Mouse (Mus musculus): ENCODE measurements around the gene Rnf121.

Rnf121 gene

GRCm38 (mm10) chr7:102065046-102065891 is at the start of gene Rnf121, which contains the start of the genes Xndc1 and Xntrpc:
Rnf121 (minus strand) TSS chr7:102065469.
Xndc1 (plus strand) TSS chr7:102065511.
Xntrpc (plus strand) TSS chr7:102065713.
- DNase-seq (ENCODE audit: low spot score): peak; percentile 86

- DNase-seq (ENCODE audit: low spot score): no peak
Observed at GRCm38 (mm10) chr7:102113151-102113729, 48.0 kb upstream of the Rnf121 start.

GRCm38 (mm10) chr7:102109746-102110145 is 44.5 kb upstream of the Rnf121 start:
- no peak for DNase-seq (ENCODE audit: low spot score)

- DNase-seq (ENCODE audit: low spot score): no peak
Observed at GRCm38 (mm10) chr7:102109171-102109570, 43.9 kb upstream of the Rnf121 start, which contains the start of gene Art5. Art5 (minus strand) TSS chr7:102109489.

- no peak for DNase-seq (ENCODE audit: low spot score)
Observed at GRCm38 (mm10) chr7:102108206-102108605, 42.9 kb upstream of the Rnf121 start.

GRCm38 (mm10) chr7:102106700-102107141 is 41.5 kb upstream of the Rnf121 start:
- DNase-seq (ENCODE audit: low spot score): no peak

GRCm38 (mm10) chr7:102104126-102104525 is 38.9 kb upstream of the Rnf121 start:
- DNase-seq (ENCODE audit: low spot score): no peak

GRCm38 (mm10) chr7:102103555-102103954 is 38.3 kb upstream of the Rnf121 start:
- no peak for DNase-seq (ENCODE audit: low spot score)

GRCm38 (mm10) chr7:102102696-102103095 is 37.4 kb upstream of the Rnf121 start:
- DNase-seq (ENCODE audit: low spot score): no peak

- no peak for DNase-seq (ENCODE audit: low spot score)
Observed at GRCm38 (mm10) chr7:102102241-102102640, 37.0 kb upstream of the Rnf121 start.

- no peak for DNase-seq (ENCODE audit: low spot score)
Observed at GRCm38 (mm10) chr7:102101487-102101886, 36.2 kb upstream of the Rnf121 start, which contains the start of gene Art1. Art1 (plus strand) TSS chr7:102101743.

- DNase-seq (ENCODE audit: low spot score): no peak
Observed at GRCm38 (mm10) chr7:102100868-102101267, 35.6 kb upstream of the Rnf121 start.

GRCm38 (mm10) chr7:102099760-102100661 is 34.7 kb upstream of the Rnf121 start:
- no peak for DNase-seq (ENCODE audit: low spot score)

GRCm38 (mm10) chr7:102087336-102087735 is 22.1 kb upstream of the Rnf121 start:
- DNase-seq (ENCODE audit: low spot score): no peak

- DNase-seq (ENCODE audit: low spot score): no peak
Observed at GRCm38 (mm10) chr7:102084041-102084696, 18.9 kb upstream of the Rnf121 start.

GRCm38 (mm10) chr7:102082816-102083215 is 17.5 kb upstream of the Rnf121 start, which contains the start of gene Trpc2:
Trpc2 (plus strand) TSS chr7:102083116.
- DNase-seq (ENCODE audit: low spot score): no peak

GRCm38 (mm10) chr7:102081784-102082183 is 16.5 kb upstream of the Rnf121 start:
- DNase-seq (ENCODE audit: low spot score): no peak

GRCm38 (mm10) chr7:102080311-102080710 is 15.0 kb upstream of the Rnf121 start:
- no peak for DNase-seq (ENCODE audit: low spot score)

- DNase-seq (ENCODE audit: low spot score): no peak
Observed at GRCm38 (mm10) chr7:102078517-102078916, 13.2 kb upstream of the Rnf121 start.

- no peak for DNase-seq (ENCODE audit: low spot score)
Observed at GRCm38 (mm10) chr7:102076714-102077296, 11.5 kb upstream of the Rnf121 start.

GRCm38 (mm10) chr7:102066363-102066762 is 1.1 kb upstream of the Rnf121 start:
- no peak for DNase-seq (ENCODE audit: low spot score)

Measured in left cerebral cortex, adult 11 months (tissue).